Mouse (Mus musculus) stomach, postnatal 0 days (tissue): ENCODE data around the gene Clcn1.

Experiments
- CTCF ChIP-seq: IDR thresholded peaks from 2 replicates; pipeline ENCODE4 v1.5.1; 2016; ENCODE audit warnings: antibody characterized with exemption, low read depth, mild to moderate bottlenecking, moderate library complexity
- EP300 ChIP-seq: optimal IDR thresholded peaks from 2 replicates; pipeline ENCODE3; 2016; ENCODE audit warnings: antibody characterized with exemption

- peak; percentile 61 for TF ChIP-seq CTCF
- no peak for TF ChIP-seq EP300
Measured at GRCm38 (mm10) chr6:42309816-42310378, 23.4 kb downstream of the Clcn1 start.
